Mouse (Mus musculus): Measurements from ENCODE around the gene Camta1. TPM values are rescaled to one million over a fixed set of nuclear protein-coding genes. Genes with fewer than 3 reads are reported as not detected.
A peak's percentile ranks its signal among the peaks of the same experiment; 100 is the strongest.

Gene Camta1
- polyA plus RNA-seq, 1 experiment from 2014 or later: 122 TPM

DNA sequence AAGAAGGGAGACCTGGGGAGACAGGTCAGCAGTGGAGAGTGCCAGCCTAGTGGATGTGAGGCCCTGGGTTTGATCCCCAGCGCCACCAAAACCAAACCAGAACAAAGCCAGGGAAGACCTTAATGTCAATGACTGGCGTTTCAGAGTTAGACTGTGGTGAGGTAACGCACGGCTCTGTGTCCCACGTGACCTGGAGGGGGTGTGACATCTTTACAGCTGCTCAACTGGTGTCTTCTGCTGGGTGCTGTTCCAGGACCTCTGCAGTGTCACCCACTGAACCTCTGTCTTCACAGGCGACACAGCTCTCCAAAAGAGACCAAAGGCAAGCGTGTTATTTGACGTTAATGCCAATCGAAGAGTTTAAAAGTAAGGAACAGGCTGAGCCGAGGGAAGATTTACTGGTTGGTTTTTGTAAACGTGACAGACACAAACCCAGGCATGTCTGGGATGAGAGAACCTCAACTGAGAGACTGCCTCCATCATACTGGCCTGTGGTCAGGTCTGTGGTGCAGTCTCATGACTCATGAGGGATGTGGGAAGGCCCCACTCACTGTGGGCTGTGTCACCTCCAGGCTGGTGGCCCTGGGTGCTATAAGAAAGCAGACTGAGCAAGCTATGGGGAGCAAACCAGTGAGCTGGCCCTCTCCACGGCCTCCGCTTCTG lies 855.9 kb downstream of the Camta1 start:
- Histone ChIP-seq H3K36me3 (replicated peaks) (peaks cover 12% of the 10 kb centered on the region; the same call in 1 of the 2 replicates), H3K27me3 (ENCODE audit: poor library complexity, severe bottlenecking) (no peaks in the 10 kb centered on the region), H3K4me1 (peaks cover 6% of the 10 kb centered on the region), H3K9me3 (no peaks in the 10 kb centered on the region), H3K4me3 (no peak overlapping the region), H3K27ac (no peak overlapping the region)
- WGBS: 94% methylated on average over 13 of the region's 13 CpGs
- DNase-seq (ENCODE audit: extremely low spot score, low spot score): no peak

DNA sequence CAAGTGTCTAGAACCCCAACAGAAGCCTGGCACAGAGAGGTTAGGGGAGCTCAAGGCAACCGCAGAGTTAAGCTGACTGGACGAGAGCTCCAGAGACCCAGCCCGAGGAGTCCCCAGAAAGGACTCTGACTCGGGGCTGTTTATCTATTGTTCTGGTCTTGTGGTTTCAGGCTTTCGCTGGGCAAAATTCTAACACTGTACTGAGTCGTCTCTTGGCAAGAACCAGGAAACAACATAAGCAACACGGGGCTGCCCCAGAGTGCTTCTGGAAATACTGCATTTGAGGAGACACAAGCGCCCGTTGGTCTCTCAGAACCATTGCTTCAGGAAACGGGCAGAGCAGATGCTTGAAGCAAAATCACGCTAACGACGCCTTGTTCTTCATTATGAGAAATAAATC lies 860.3 kb downstream of the Camta1 start:
- Histone ChIP-seq H3K4me1 (peaks cover 12% of the 10 kb centered on the region), H3K27me3 (ENCODE audit: poor library complexity, severe bottlenecking) (no peaks in the 10 kb centered on the region), H3K9me3 (no peaks in the 10 kb centered on the region), H3K27ac (no peak overlapping the region), H3K4me3 (no peak overlapping the region), H3K36me3 (replicated peaks) (0 out of 2 replicates have a peak, but pooled peaks cover 4% of the 10 kb centered on the region)
- DNase-seq (ENCODE audit: extremely low spot score, low spot score): no peak
- 78% methylated on average over 13 of the region's 13 CpGs for WGBS

DNA sequence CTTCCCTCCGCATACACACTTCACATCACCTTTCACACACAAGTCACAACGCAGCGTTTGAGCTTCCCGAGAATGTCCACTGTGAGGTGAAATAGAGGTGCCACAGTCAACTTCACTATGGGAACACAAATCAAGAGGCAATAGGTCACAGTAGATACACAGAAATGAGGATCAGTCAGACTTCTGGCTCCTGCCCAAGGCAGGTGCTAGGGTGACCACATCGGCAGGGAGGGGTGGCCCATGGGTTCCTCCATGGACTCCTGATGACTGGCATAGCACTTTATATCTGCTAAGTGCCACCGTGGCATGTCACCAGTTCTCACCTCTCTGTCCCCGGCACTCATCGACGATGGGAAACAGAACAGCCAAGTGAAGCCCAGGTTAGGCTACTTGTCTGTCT lies 863.0 kb downstream of the Camta1 start:
- Histone ChIP-seq H3K4me1 (peaks cover 17% of the 10 kb centered on the region), H3K27me3 (ENCODE audit: poor library complexity, severe bottlenecking) (no peaks in the 10 kb centered on the region), H3K27ac (no peak overlapping the region), H3K4me3 (no peak overlapping the region), H3K36me3 (replicated peaks) (no peaks in the 10 kb centered on the region), H3K9me3 (no peaks in the 10 kb centered on the region)
- 93% methylated on average over 9 of the region's 9 CpGs for WGBS
- DNase-seq (ENCODE audit: extremely low spot score, low spot score): no peak

DNA sequence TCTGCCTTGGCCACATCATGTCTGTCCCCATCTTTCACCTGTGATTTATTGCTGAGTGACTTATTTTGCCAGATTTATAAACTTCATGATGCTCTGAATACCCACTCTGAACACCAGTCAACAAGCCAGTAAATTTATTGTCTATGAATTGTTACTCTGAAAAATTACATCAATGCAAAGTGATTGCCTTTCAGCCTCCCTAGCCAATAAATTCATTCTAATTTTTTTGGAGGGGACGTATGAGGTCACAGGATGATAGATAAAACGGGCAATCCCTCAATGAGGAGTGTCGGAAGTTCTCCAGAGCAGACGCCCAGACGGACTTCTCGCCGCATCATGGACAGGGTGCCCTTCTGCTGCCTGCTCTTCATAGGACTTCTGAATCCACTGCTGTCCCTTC lies 864.9 kb downstream of the Camta1 start, which contains the start of gene Uts2:
Gene Uts2, plus strand, starts transcription at position 301 of the 400 bp plus-strand sequence.
- no peak within 1 kb of the TSS for H3K4me3 ChIP-seq
- H3K9me3 ChIP-seq: no peaks in the 10 kb centered on the region
- H3K27ac ChIP-seq: no peak within 1 kb of the TSS
- no peaks in the 10 kb centered on the region for H3K27me3 ChIP-seq (ENCODE audit: poor library complexity, severe bottlenecking)
- 92% methylated on average over 7 of the region's 7 CpGs for WGBS
- H3K36me3 ChIP-seq (replicated peaks): no peaks in the 10 kb centered on the region
- H3K4me1 ChIP-seq: peaks cover 17% of the 10 kb centered on the region
- DNase-seq (ENCODE audit: extremely low spot score, low spot score): no peak

DNA sequence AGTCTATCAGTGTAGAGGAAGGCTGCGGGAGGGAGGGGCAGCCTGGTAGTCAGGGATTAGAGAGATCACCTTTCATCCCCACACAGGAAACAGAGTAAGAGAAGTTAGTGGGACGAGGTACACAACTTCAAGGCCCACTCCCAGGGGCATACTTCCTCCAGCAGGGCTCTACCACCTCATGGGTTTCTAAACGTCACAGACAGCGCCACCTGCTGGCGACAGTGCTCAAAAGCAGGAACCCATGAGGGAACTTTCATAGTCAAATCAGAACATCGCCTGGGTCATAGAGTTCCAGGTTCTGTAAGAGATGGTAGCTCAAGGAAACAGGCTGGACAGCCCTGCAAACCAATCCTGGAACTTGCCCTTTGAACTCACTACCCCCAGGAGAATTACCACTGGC lies 871.5 kb downstream of the Camta1 start:
- Histone ChIP-seq H3K4me3 (no peak overlapping the region), H3K36me3 (replicated peaks) (no peaks in the 10 kb centered on the region), H3K9me3 (no peaks in the 10 kb centered on the region), H3K27me3 (ENCODE audit: poor library complexity, severe bottlenecking) (no peaks in the 10 kb centered on the region), H3K27ac (no peak overlapping the region), H3K4me1 (peaks cover 4% of the 10 kb centered on the region; the same call in 1 of the 2 replicates)
- WGBS: 49% methylated on average over 6 of the region's 6 CpGs
- no peak for DNase-seq (ENCODE audit: extremely low spot score, low spot score)

DNA sequence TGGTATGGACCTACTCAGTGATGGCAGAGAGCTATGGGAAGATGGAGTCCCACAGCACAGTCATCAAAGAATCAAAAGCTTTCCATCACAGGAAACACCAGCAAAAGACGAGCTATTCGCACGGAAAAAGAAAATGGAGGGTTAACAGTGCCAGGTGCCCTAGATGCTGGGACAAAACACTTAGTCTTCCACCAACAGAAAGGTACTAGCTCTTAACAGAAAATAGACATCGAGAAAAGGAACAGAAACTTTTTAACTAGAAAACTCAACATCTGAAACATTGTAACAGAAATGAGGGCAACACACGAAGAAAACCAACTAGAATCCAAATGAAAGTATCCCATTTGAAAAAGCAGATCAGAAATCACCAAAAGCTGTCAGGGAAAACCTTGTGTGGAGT lies 881.5 kb downstream of the Camta1 start:
- Histone ChIP-seq H3K27ac (no peak overlapping the region), H3K4me3 (no peak overlapping the region), H3K9me3 (no peaks in the 10 kb centered on the region), H3K4me1 (no peaks in the 10 kb centered on the region), H3K36me3 (replicated peaks) (no peaks in the 10 kb centered on the region), H3K27me3 (ENCODE audit: poor library complexity, severe bottlenecking) (no peaks in the 10 kb centered on the region)
- 89% methylated on average over 5 of the region's 5 CpGs for WGBS
- no peak for DNase-seq (ENCODE audit: extremely low spot score, low spot score)

DNA sequence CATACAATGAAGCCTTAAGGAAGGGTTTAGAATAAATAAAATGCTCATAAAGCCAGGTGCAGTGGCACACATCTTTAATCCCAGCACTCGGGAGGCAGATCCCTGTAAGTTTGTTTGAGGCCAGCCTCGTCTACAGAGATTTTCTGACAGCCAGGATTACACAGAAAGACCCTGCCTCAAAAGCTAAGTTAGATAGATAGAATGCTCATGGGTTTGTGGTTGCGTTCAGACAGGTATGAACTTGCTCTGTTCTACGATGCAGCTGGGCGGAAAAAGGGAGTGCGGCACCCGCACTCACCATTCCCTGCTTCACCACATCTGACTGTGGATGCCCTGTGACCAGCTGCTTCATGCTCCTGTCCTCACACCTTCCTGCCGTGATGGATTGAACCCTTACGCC lies 882.2 kb downstream of the Camta1 start:
- 89% methylated on average over 9 of the region's 9 CpGs for WGBS
- no peak overlapping the region for H3K27ac ChIP-seq
- H3K9me3 ChIP-seq: no peaks in the 10 kb centered on the region
- H3K4me3 ChIP-seq: no peak overlapping the region
- DNase-seq (ENCODE audit: extremely low spot score, low spot score): no peak
- no peaks in the 10 kb centered on the region for H3K27me3 ChIP-seq (ENCODE audit: poor library complexity, severe bottlenecking)
- H3K4me1 ChIP-seq: no peaks in the 10 kb centered on the region
- H3K36me3 ChIP-seq (replicated peaks): no peaks in the 10 kb centered on the region

DNA sequence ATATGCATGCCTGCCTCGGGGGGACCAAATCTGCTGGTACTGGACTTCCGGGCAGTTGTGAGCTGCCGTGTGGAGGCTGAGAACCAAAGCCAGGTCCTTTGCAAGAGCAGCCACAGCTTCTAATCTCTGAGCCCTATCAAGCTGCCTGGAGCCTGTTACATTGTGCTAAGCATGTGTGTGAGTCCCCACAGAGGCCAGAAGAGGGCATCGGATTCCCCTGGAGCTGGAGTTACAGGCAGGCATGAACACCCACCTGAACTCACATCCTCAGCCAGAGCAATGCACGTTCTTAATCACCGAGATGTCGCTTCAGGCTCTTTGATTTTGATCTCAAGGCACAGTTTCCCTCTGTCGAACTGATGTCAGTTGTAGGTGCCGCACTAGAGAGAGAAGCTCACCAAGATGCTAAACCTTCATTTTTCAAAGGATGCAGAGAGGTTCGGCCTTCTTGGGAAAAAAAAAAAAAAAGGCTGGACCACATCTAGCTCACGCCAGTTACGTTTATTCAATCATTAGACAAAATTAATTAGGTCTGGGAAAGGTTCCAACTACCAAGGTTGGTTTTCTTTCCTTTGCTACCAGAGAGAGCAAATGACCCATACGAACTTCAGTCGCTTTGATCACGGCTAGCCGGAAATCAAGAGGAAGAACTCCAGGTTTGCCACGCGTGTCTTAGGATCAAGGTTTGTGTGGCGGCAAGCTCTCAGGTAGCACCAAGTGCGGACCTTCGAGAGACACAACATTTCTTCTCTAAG lies 883.3 kb downstream of the Camta1 start:
- 93% methylated on average over 21 of the region's 21 CpGs for WGBS
- H3K4me1 ChIP-seq: no peaks in the 10 kb centered on the region
- no peaks in the 10 kb centered on the region for H3K27me3 ChIP-seq (ENCODE audit: poor library complexity, severe bottlenecking)
- no peak overlapping the region for H3K4me3 ChIP-seq
- no peak for DNase-seq (ENCODE audit: extremely low spot score, low spot score)
- H3K36me3 ChIP-seq (replicated peaks): no peaks in the 10 kb centered on the region
- no peaks in the 10 kb centered on the region for H3K9me3 ChIP-seq
- H3K27ac ChIP-seq: no peak overlapping the region

DNA sequence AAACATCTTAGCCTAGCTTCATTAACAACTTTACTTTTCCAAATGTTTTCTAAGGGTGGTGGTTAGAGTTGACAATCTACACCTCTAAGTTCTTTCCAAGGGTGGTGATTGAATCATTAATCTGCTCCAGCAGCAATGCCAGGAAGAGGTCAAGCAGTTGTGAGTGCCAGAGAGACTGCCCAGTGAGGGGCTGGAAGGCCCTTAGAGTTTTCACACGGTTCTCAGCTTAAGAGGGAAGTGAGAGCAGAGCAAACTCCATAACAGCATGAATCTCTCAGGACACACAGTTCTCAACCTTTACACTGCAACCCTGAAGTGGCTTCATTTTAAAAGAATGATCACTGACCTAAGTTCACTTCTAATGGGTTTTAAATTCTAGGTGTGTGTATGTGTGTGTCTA lies 886.5 kb downstream of the Camta1 start:
- WGBS: 38% methylated on average over 1 of the region's 1 CpGs
- Histone ChIP-seq H3K9me3 (no peaks in the 10 kb centered on the region), H3K4me3 (no peak overlapping the region), H3K4me1 (no peaks in the 10 kb centered on the region), H3K36me3 (replicated peaks) (no peaks in the 10 kb centered on the region), H3K27me3 (ENCODE audit: poor library complexity, severe bottlenecking) (no peaks in the 10 kb centered on the region), H3K27ac (no peak overlapping the region)
- no peak for DNase-seq (ENCODE audit: extremely low spot score, low spot score)

DNA sequence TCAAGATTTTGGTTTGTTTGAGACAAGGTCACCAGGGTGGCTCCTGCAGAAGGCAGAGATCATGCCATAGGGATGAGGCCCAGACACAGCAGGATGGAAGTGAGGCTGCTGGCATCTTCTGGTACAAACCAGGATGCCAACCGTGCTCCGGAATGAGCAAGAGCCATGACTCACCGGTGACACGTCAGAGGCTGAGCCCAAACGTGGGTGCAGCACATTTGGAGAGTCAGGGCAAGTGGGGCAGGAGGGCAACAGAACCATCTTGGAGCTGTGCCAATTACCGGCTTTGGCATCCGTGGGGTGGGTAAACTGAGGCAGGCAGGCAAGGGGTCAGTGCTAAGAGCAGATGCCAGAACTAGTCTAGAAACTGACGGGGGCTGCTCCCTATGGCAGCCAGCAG lies 888.4 kb downstream of the Camta1 start:
- Histone ChIP-seq H3K4me1 (no peaks in the 10 kb centered on the region), H3K4me3 (no peak overlapping the region)
- 83% methylated on average over 8 of the region's 8 CpGs for WGBS

DNA sequence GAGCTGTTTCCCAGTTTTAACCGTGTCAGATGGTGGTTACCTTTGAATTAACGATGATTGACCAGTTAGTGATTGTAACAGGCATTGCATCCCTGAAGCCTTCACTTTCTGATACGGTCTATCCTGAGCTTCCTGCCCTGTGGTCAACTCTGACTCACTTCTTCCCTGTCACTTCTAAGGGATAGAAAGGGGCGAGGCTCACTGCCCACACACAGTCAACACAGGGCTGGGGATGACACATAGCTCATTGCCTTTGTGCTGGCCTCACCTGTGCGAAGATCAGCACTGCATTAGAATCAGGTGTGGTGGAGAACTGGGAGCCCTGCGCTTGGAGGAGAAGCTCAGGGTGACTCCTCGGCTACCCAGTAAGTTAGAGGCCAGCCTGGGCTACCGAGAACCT lies 892.7 kb downstream of the Camta1 start:
- H3K9me3 ChIP-seq: no peaks in the 10 kb centered on the region
- peaks cover 5% of the 10 kb centered on the region for H3K4me1 ChIP-seq
- 90% methylated on average over 8 of the region's 8 CpGs for WGBS
- no peak overlapping the region for H3K4me3 ChIP-seq
- no peaks in the 10 kb centered on the region for H3K36me3 ChIP-seq (replicated peaks)
- no peaks in the 10 kb centered on the region for H3K27me3 ChIP-seq (ENCODE audit: poor library complexity, severe bottlenecking)
- no peak for DNase-seq (ENCODE audit: extremely low spot score, low spot score)
- H3K27ac ChIP-seq: no peak overlapping the region

More for the DNA sequence above, 888.4 kb downstream of the Camta1 start:
- no peak for DNase-seq (ENCODE audit: extremely low spot score, low spot score)
- Histone ChIP-seq H3K9me3 (no peaks in the 10 kb centered on the region), H3K36me3 (replicated peaks) (no peaks in the 10 kb centered on the region), H3K27ac (no peak overlapping the region), H3K27me3 (ENCODE audit: poor library complexity, severe bottlenecking) (no peaks in the 10 kb centered on the region)

DNA sequence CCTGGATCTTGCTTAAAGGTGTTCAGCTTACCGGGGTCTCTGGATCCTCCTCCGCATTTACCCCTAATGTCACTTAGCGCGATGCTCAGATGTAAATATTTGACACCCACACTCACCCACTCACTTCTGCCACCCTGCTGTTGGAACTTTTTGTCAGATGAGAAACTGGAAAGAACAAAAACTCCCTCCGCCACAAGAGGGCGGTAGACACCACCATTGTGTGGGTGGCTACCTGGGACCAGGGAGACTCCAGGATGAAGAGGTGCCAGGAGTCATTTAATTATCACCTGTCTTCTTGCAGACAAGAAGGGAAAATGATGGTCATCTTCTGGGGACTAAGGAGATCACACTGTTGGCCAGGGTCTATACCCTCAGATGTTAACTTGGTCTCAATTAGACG lies 895.1 kb downstream of the Camta1 start:
- Histone ChIP-seq H3K27ac (no peak overlapping the region), H3K27me3 (ENCODE audit: poor library complexity, severe bottlenecking) (no peaks in the 10 kb centered on the region), H3K4me3 (no peak overlapping the region), H3K4me1 (peaks cover 5% of the 10 kb centered on the region), H3K36me3 (replicated peaks) (no peaks in the 10 kb centered on the region), H3K9me3 (no peaks in the 10 kb centered on the region)
- DNase-seq (ENCODE audit: extremely low spot score, low spot score): peak; percentile 44
- 22% methylated on average over 7 of the region's 7 CpGs for WGBS

DNA sequence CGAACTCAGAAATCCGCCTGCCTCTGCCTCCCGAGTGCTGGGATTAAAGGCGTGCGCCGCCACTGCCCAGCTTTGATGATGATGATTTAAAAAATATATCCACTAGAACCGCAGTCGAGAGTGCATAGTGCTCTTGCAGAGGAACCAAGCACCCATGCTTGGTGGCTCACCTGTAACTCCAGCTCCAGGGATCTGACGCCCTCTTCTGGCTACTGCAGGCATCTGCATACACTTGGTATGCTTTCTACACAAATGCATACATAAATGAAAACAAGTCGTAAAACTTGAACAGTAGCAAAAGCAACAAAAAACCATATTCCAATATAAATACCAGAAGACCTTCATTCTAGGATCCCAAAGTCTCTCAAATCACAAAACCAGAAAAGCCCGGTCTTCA lies 896.1 kb downstream of the Camta1 start:
- WGBS: 71% methylated on average over 11 of the region's 11 CpGs
- no peaks in the 10 kb centered on the region for H3K9me3 ChIP-seq

More for the DNA sequence above, 896.1 kb downstream of the Camta1 start:
- Histone ChIP-seq H3K27me3 (ENCODE audit: poor library complexity, severe bottlenecking) (no peaks in the 10 kb centered on the region), H3K36me3 (replicated peaks) (no peaks in the 10 kb centered on the region), H3K4me3 (no peak overlapping the region), H3K27ac (no peak overlapping the region), H3K4me1 (peaks cover 5% of the 10 kb centered on the region)
- no peak for DNase-seq (ENCODE audit: extremely low spot score, low spot score)
